Mouse (Mus musculus): ENCODE measurements around the gene Olfr965.

DNA sequence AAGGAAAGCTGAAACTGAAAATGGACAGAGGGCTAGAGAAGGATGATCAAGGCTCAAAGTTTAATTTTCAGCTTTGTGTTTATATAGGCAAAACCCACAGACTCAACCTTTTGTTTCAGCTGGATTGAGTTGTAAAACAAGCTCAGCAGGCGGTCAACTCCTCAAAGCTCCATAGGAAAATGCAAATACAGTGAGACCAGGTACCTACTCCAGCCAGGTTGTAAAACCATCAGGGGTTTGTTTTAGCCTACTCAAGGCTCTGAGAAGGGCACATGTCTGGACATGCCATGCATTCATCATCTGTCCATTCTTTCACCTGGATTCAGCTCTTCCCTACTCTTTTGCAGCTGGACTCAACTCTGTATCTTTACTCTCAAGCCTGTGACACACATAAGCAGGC is 29.6 kb downstream of the Olfr965 start:
- TF ChIP-seq GATA1 (IDR thresholded peaks at IDR 0.05; ENCODE audit: borderline replicate concordance, low read length) (no peak), FLI1 (IDR thresholded peaks at IDR 0.05; ENCODE audit: low read length) (no peak)
